Mouse (Mus musculus) gonadal fat pad, adult 2 months (tissue): ENCODE data around the gene Ctsa. TPM values are rescaled to one million over a fixed set of nuclear protein-coding genes. Genes with fewer than 3 reads are reported as not detected.
"Not testable (repeated sequence)": the region's sequence is repeated elsewhere in the genome, so short reads cannot be mapped to it uniquely, and the experiment has no call there.

ENCODE experiments used
- DNase-seq: peaks from one replicate; pipeline ENCODE4 v3.0.0-alpha.2; 2012; ENCODE audit warnings: low read depth
- polyA plus RNA-seq: library from polyadenylated mRNA; depleted of rRNA; stranded (reverse); fragments of >200 nt; gene quantifications from 2 replicates; pipeline ENCODE4 v1.2.3, GENCODE M21; 2012; rRNA removed

The Ctsa gene
- 274 and 289 TPM in 2 replicates for polyA plus RNA-seq

GRCm38 (mm10) chr2:164832748-164833301 is at the start of gene Ctsa:
TSS of gene Ctsa (plus strand) at chr2:164832873.
- no peak for DNase-seq

DNA sequence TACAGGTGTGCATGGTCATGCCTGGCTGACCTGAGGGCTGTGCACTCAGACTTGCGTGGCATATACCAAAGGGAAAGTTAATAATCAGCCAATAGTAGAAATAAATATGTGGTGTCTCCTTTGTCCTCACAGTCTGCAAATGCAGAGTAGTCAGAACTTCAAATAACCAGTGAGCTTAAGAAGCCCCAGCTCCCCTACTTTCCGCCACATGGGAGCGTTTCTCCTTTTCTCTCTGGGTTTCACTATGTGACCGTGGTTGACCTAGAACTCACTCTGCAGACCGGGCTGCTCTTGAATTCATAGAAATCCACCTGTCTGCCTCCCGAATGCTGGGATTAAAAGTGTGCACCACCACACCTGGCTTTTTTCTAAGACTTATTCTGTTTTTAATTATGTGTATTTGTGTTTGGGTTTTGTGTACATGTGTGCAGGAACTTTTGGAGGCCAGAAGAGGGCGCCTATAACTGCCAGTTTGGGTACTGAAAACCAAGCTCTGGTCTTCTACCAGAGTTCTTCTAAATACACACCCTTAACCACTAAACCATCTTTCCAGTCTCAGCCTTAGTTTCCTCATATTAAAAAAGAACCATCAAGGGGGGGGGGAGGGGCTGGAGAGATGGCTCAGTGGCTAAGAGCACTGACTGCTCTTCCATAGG is 48.6 kb upstream of the Ctsa start:
- DNase-seq = no peak

DNA sequence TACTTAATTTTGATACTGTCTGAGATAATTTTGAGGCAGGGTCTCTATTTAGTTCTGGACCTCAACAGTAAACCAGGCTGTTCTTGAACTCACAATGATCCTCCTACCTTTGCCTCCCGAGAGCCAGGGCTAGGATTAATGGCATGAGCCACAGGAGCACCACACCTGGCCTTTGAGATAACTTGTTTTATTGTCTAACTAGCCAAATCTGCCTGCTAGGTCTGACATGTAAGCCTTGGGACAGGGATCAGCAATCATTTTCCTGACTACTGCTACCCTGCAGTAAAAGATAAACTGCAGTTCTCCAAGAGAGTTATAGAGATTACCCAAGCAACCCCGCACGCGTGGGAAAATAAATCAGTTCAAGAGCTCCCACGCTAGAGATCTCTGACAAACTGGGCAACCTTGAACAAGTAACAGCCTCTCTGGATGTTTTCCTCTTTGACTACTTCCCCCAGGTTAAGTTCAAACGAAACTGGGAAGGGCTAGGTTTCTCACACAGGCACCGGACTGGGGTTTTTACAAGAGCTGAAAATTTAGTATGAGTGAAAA is 47.7 kb upstream of the Ctsa start:
- DNase-seq = no peak

- DNase-seq = no peak
Measured at GRCm38 (mm10) chr2:164785481-164786387, 46.9 kb upstream of the Ctsa start, which contains the start of gene Snx21. TSS of gene Snx21 (plus strand) at chr2:164785823.

DNA sequence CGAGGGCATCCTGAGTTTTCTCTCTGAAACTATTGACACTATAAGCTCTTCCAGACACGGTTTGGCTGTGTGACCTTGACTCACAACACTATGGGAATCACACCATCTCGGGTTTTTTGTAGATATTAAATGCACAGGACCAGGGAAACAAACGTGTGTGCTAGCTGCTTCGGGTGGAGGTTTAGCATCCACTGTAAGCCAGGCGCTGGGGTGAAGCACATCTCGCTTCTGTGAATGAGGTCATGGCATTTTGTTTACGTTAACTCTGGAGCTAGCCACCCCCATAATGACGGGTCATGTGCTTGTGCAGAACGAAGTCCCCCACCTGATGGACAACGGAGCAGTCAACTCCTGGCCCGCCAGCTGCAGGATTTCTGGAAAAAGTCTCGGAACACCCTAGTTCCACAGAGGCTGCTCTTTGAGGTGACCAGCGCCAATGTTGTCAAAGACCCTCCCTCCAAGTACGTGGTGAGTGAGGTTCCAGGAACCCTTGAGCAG is 46.2 kb upstream of the Ctsa start:
- DNase-seq = no peak

DNA sequence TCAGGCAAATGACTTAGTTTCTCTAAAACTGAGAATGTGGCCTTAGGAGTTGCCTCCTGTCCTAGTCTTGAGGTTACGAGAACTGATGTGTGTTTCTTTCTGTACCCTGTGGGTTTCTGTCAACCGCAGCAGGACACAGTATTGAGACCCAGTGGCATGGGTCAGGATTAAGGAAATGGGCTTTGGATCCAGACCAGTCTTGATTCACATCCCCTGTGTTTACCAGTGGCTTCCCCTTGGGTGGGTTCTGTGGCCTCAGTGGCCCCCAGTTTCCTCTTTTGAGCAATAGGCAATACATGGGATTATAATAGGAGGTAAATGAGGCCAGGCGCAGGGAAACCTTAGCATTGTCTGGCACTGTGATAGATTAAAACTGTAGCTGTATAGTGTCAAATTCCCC is 45.6 kb upstream of the Ctsa start:
- no peak for DNase-seq

DNA sequence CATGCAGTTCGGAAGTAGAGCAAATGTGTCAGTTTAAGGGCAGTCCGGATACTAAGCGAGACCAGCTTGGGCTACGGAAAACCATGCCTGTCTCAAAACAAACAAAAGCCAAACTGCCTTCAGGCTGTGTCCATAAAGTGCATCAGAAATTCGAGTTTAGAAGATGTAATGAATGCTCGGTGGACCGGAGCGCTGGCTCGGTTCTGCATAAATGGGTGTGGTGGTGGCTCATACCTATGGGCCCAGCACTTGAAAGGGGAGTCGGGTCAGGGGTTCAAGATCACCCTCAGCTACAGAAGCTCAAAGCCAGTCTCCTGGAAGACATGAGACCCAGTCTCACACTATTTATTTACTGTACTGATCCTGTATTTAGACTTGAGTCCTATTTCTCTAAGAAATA is 44.9 kb upstream of the Ctsa start:
- DNase-seq = no peak

GRCm38 (mm10) chr2:164788411-164788810 is 44.3 kb upstream of the Ctsa start:
- no peak for DNase-seq

DNA sequence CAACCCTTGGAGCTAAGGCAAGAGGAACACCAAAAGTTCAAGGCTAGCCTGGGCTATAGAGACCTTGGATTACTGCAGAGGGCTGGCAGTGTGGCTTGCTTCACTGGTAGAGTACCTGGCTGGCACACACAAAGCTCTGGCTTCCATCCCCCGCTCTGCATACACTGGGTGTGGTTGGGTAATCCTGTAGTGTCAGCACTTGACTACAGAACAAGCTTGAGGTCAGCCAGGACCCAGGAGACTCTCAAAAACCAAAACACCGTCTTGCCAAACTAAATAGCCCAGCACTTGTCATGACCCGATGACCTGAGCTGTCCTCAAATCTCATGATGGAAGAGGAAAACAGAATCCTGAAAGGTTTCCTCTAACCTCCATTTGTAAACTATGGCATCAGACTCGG is 42.2 kb upstream of the Ctsa start:
- no peak for DNase-seq

DNA sequence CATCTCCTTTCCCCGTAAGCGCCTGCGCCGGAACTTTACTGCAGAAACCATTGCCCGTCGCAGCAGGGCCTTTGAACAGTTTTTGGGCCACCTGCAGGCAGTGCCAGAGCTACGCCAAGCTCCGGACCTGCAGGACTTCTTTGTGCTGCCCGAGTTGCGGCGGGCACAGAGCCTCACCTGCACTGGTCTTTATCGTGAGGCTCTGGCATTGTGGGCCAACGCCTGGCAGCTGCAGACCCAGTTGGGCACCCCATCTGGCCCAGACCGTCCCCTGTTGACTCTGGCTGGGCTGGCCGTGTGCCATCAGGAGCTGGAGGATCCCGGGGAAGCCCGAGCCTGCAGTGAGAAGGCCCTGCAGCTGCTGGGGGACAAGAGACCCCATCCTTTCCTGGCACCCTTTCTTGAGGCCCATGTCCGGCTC is 40.8 kb upstream of the Ctsa start:
- no peak for DNase-seq

- DNase-seq = no peak
Measured at GRCm38 (mm10) chr2:164792400-164793190, 40.1 kb upstream of the Ctsa start.

DNA sequence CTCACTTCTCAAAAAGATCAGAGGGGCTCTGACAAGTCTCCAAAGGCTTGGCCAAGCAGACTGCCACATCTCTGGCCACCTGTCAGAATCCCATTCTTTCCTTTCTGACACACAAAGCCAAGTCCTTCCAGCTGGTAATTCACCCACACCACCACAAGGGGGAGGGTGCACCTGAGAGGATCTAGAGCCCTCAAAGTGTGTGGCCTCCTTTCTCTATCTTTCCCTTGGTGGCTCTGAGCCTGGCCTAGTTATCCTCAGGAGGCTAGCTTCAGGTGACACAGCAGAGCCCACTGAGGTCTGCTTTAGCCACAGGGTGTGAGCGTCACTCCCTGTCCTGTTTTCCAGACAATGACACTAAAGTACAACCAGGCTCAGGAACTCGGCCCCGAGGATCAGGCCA is 39.4 kb upstream of the Ctsa start:
- DNase-seq = no peak

- DNase-seq = no peak
Measured at GRCm38 (mm10) chr2:164793772-164794171, 38.9 kb upstream of the Ctsa start.

GRCm38 (mm10) chr2:164794293-164794692 is 38.4 kb upstream of the Ctsa start:
- no peak for DNase-seq

GRCm38 (mm10) chr2:164795868-164796267 is 36.8 kb upstream of the Ctsa start:
- no peak for DNase-seq

- DNase-seq = not testable (repeated sequence)
Measured at GRCm38 (mm10) chr2:164798554-164798953, 34.1 kb upstream of the Ctsa start.

GRCm38 (mm10) chr2:164800252-164801004 is 32.2 kb upstream of the Ctsa start:
- DNase-seq = no peak

- no peak for DNase-seq
Measured at GRCm38 (mm10) chr2:164803201-164803920, 29.3 kb upstream of the Ctsa start.

DNA sequence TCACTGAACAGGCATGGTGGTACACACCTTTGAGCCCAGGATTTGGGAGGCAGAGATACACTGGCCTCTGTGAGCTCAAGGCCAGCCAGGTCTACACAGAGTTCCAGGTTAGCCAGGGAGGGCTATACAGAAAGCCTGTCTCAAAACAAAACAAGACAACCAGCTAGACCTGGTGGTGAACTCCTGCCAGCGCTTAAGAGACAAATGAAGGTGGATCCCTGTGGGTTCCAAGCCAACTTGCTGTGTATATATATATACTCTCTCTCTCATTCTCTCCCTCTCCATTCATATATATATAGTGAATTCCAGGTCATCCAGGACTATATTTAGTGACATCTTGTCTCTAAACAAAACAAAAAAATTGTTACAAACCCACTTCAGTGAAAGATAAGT is 28.8 kb upstream of the Ctsa start:
- DNase-seq = no peak
